8 mouse cellular contexts compared by ENCODE assay signal in genomic region chr4:134975261-134975928, GRCm38 (mm10). TPM values are rescaled to one million over a fixed set of nuclear protein-coding genes. Genes with fewer than 3 reads are reported as not detected.
DNase-seq lines count a peak whose midpoint lies in the region; ATAC-seq and TF ChIP-seq lines count a peak whose summit lies in the region.

No protein-coding gene starts in this region.

- TF ChIP-seq EP300 in liver, postnatal 0 days (IDR thresholded peaks at IDR 0.05; ENCODE audit: low read depth): no peak

- H3K9me3 ChIP-seq in G1E (replicated peaks): no peaks in the 10 kb centered on the region
- no peaks in the 10 kb centered on the region for H3K9me3 ChIP-seq in liver, postnatal 0 days (ENCODE audit: low read length)

- H3K36me3 ChIP-seq in G1E (replicated peaks): no peaks in the 10 kb centered on the region
- no peaks in the 10 kb centered on the region for H3K36me3 ChIP-seq in liver, postnatal 0 days (replicated peaks; ENCODE audit: insufficient read depth, low read length)

- 61% methylated on average over 14 of the region's 14 CpGs for WGBS in liver, postnatal 0 days (ENCODE audit: insufficient replicate concordance)

- no peak for DNase-seq in layer of hippocampus, adult 2 months (ENCODE audit: low spot score in 2 of 2)
- no peak for DNase-seq in layer of hippocampus, adult 9-10 months (ENCODE audit: low spot score)
- DNase-seq in G1E (ENCODE audit: low spot score): no peak
- DNase-seq in fat pad, adult 2 months (ENCODE audit: extremely low read depth, low read depth, low spot score): peak; percentile 39
- peak; percentile 33 for DNase-seq in liver, postnatal 0 days
- DNase-seq in ovary, postnatal 10 days (ENCODE audit: low spot score): no peak
- DNase-seq in left cerebral cortex, adult 11 months (ENCODE audit: low spot score): no peak
- DNase-seq in cerebellum, adult 11-12 months: no peak

- peaks cover 39% of the 10 kb centered on the region for H3K4me1 ChIP-seq in G1E (ENCODE audit: insufficient read depth, low read depth, low read length)
- H3K4me1 ChIP-seq in liver, postnatal 0 days (ENCODE audit: insufficient read depth): 0 out of 2 replicates have a peak, but pooled peaks cover 2% of the 10 kb centered on the region

- H3K4me2 ChIP-seq in liver, postnatal 0 days (ENCODE audit: low read depth, low read length): no peak overlapping the region

- TF ChIP-seq CTCF in layer of hippocampus, adult 2 months (conservative IDR thresholded peaks at IDR 0.05): peak; percentile 69
- TF ChIP-seq CTCF in G1E (IDR thresholded peaks at IDR 0.05; ENCODE audit: low read depth, low read length): peak; percentile 44; the same call in 1 of the 2 replicates
- TF ChIP-seq CTCF in liver, postnatal 0 days (IDR thresholded peaks at IDR 0.05; ENCODE audit: low read depth): peak; percentile 59

- no peak for ATAC-seq in G1E (ENCODE audit: extremely low read depth, insufficient number of reproducible peaks, low FRiP score, poor library complexity, severe bottlenecking)
- ATAC-seq in liver, postnatal 0 days: no peak

- H3K27ac ChIP-seq in layer of hippocampus, adult 2 months: no peak overlapping the region
- H3K27ac ChIP-seq in liver, postnatal 0 days (ENCODE audit: low read depth): no peak overlapping the region

- no peak overlapping the region for H3K4me3 ChIP-seq in layer of hippocampus, adult 2 months
- no peak overlapping the region for H3K4me3 ChIP-seq in G1E (ENCODE audit: low read depth, low read length)
- no peak overlapping the region for H3K4me3 ChIP-seq in liver, postnatal 0 days (ENCODE audit: low read depth, low read length)

- H3K27me3 ChIP-seq in G1E (ENCODE audit: insufficient read depth, low read length): 0 out of 2 replicates have a peak, but pooled peaks cover 4% of the 10 kb centered on the region
- H3K27me3 ChIP-seq in liver, postnatal 0 days (ENCODE audit: insufficient read depth, low read length): no peaks in the 10 kb centered on the region

- no peak overlapping the region for H3K9ac ChIP-seq in liver, postnatal 0 days (replicated peaks)

RNA-seq across cellular contexts. Expression of gene Syf2, which starts 44.7 kb away (rescaled TPM):
- total RNA-seq in layer of hippocampus, adult 2 months (2021): 10 to 100 TPM; 53.1 to 56.2 TPM
- total RNA-seq in G1E (2014; fragmentation: Nextera tagmentation) (48.8 and 49.0 TPM in 2 replicates), G1E (2017) (175 and 187 TPM in 2 replicates)
- polyA plus RNA-seq in G1E (2012): 36.7 and 52.3 TPM in 2 replicates
- polyA plus RNA-seq in liver, postnatal 0 days (2015; fragmentation: Nextera tagmentation; extraction: Ambion mirVana): 46.9 and 52.9 TPM in 2 replicates

RNA-seq across cellular contexts. Expression of gene Rsrp1, which starts 52.0 kb away (rescaled TPM):
- total RNA-seq in layer of hippocampus, adult 2 months (2021): 100 to 1,000 TPM; 237 to 277 TPM
- total RNA-seq in G1E (2014; fragmentation: Nextera tagmentation): 260 and 286 TPM in 2 replicates
- 446 and 492 TPM in 2 replicates for total RNA-seq in G1E (2017)
- polyA plus RNA-seq in G1E (2012): 468 and 529 TPM in 2 replicates
- polyA plus RNA-seq in liver, postnatal 0 days (2015; fragmentation: Nextera tagmentation; extraction: Ambion mirVana): 185 and 225 TPM in 2 replicates

Comparison
In these comparisons a context has a peak if more than half of its experiments do, and no peak if none do; other contexts are left out.
1. DNase-seq: peak in fat pad, adult 2 months (single experiment) and liver, postnatal 0 days (single experiment); none in layer of hippocampus, adult 2 months (0 of 2), layer of hippocampus, adult 9-10 months (single experiment), G1E (single experiment), ovary, postnatal 10 days (single experiment), left cerebral cortex, adult 11 months (single experiment) and cerebellum, adult 11-12 months (single experiment).
2. Peak in every context shown above with its lines, with median percentiles within 50 percentile points of each other: CTCF ChIP-seq.